Mouse (Mus musculus) kidney, adult 2 months (tissue): ENCODE measurements around the gene Rbm8a.

Experiments
- CTCF ChIP-seq: fragments of 200-500 bp; conservative IDR thresholded peaks from 2 replicates; pipeline ENCODE4 v1.5.1; 2011; ENCODE audit warnings: low read depth, mild to moderate bottlenecking, control low read depth, low read length, moderate library complexity, mixed read lengths; ENCODE audit not compliant: insufficient read depth, insufficient read length
- POLR2A ChIP-seq: fragments of 200-500 bp; IDR thresholded peaks from one replicate; pipeline ENCODE4 v1.6.1; 2011; ENCODE audit warnings: low read depth, low read length, control low read depth

DNA sequence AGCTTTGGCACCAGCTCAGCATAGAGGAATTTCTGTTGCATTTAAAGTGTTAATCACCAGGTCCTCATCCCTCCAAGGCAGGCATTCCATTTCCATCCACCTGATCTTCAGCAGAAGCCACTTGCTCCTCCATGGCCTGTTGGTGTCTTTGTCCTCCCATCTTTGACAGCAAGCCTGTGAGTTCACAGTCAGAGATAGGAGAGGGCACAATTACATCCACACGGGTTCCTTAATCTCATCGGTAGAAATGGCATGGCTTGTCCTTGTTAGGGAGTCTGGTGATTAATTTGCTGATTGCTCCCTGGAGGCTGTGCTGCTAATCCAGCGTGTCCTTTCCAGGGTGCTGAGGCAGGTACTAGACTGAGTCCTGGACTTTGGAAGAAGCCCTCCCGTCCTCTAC, 43.8 kb downstream of the Rbm8a start:
- no peak for TF ChIP-seq POLR2A
- TF ChIP-seq CTCF = no peak
